Mouse (Mus musculus) stomach, adult 2 months (tissue): ENCODE measurements around the gene Cd2bp2. TPM values are rescaled to one million over a fixed set of nuclear protein-coding genes. Genes with fewer than 3 reads are reported as not detected.

Experiments used
- polyA plus RNA-seq: library from polyadenylated mRNA; depleted of rRNA; stranded (reverse); fragments of >200 nt; gene quantifications from 2 replicates; pipeline ENCODE4 v1.2.3, GENCODE M21; 2012; rRNA removed

Cd2bp2 gene
- 5.5 and 6.6 TPM in 2 replicates for polyA plus RNA-seq

GRCm38 (mm10) chr7:127195544-127196295 is at the start of gene Cd2bp2:
TSS of gene Cd2bp2 (minus strand) at chr7:127196050.

GRCm38 (mm10) chr7:127243870-127244657 is 48.2 kb upstream of the Cd2bp2 start, which contains the start of gene Zfp771:
TSS of gene Zfp771 (plus strand) at chr7:127244274.

GRCm38 (mm10) chr7:127232622-127233367 is 36.9 kb upstream of the Cd2bp2 start, which contains the start of the genes Zfp553 and Sept1:
TSS of gene Zfp553 (plus strand) at chr7:127233061.
TSS of gene Sept1 (minus strand) at chr7:127233130.

DNA sequence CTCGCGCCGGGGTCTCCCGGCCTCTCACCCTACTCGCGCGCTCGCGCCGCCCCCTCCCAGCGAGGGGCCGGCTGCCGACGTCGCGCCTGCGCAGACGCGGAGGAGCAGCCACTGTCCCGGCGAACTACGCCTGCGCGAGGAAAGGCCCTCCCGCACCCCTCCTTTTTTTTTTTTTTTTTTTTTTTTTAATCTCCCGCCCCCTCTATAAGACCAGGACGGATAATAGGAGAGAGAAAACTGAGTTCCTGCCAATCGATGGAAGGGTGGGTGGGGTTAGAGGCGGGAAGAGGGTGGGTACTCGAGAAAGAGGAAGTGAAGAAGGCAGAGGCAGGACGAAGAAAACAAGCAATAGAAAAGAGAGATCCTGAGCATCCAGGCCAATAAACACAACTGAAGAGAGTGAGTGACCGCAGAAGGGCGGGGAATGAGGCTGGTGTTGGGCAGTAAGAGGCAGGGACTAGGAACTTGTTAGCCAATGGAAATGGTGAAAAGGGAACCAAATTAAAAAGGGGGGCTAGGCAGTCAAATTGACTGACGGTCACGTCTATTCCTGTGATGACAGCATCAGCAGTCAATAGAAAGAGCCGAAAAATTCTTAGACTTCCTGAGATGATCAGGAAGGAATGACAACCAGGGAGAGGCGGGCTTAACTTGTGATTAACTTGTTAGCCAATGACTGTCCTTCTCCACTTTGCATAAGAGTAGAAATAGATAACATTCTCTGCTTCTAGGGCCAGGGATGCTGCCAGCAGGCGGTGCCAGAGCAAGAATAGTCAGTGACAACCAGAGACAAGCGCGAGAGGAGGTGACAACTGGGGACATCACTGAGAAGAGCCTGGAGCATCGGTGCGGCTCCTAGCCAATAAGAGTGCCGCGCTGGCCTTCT is 12.9 kb upstream of the Cd2bp2 start, which contains the start of gene Mylpf:
Mylpf (plus strand) TSS at position 338 of the 886 bp plus-strand sequence.

DNA sequence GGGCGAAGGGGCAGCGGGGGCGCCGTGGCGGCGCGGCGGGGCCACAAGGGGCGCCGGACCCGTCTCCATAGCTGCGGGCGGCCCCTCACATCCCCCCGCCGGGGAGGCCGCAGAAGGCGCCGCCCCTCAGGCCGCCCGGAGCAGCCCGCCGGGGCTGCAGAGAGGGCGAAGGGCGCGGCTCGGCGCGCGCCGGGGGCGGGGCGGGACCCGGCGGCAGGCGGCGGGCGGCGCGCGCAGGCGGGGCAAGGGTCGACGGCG is 12.4 kb upstream of the Cd2bp2 start, which contains the start of gene Tbc1d10b:
Tbc1d10b (minus strand) TSS at position 174 of the 258 bp plus-strand sequence.

Other genes starting within 250 kb of the Cd2bp2 start
- gene Asphd1, start 246.5 kb downstream of the Cd2bp2 start, polyA plus RNA-seq = 0.21 and 0.94 TPM in 2 replicates
- gene Sez6l2, start 245.5 kb downstream of the Cd2bp2 start, polyA plus RNA-seq = 1.9 and 2.3 TPM in 2 replicates
- 150 and 159 TPM in 2 replicates for gene Cdipt, start 220.1 kb downstream of the Cd2bp2 start, polyA plus RNA-seq
- gene Cdiptos, start 220.0 kb downstream of the Cd2bp2 start, polyA plus RNA-seq = 0.08 TPM in 1 of 2 replicates, not detected in the other
- gene Mvp, start 181.4 kb downstream of the Cd2bp2 start, polyA plus RNA-seq = 67.5 and 90.5 TPM in 2 replicates
- 0.94 TPM in 1 of 2 replicates, not detected in the other for gene Pagr1b, start 179.6 kb downstream of the Cd2bp2 start, polyA plus RNA-seq
- 8.5 TPM in 1 of 2 replicates, not detected in the other for gene Pagr1a, start 178.7 kb downstream of the Cd2bp2 start, polyA plus RNA-seq
- 1.6 and 8.9 TPM in 2 replicates for gene Gm42742, start 175.0 kb downstream of the Cd2bp2 start, polyA plus RNA-seq
- 2.3 and 4.8 TPM in 2 replicates for gene Prrt2, start 174.8 kb downstream of the Cd2bp2 start, polyA plus RNA-seq
- 76.8 and 314 TPM in 2 replicates for gene Maz, start 169.0 kb downstream of the Cd2bp2 start, polyA plus RNA-seq
- gene Kif22, start 153.6 kb downstream of the Cd2bp2 start, polyA plus RNA-seq = 1.9 and 2.3 TPM in 2 replicates
- 23.7 and 38.0 TPM in 2 replicates for gene Zg16, start 108.7 kb downstream of the Cd2bp2 start, polyA plus RNA-seq
- 13.6 and 14.9 TPM in 2 replicates for gene AI467606, start 104.7 kb downstream of the Cd2bp2 start, polyA plus RNA-seq
- 0.27 and 0.47 TPM in 2 replicates for gene Qprt, start 73.8 kb downstream of the Cd2bp2 start, polyA plus RNA-seq
- 0.67 and 0.77 TPM in 2 replicates for gene Spn, start 58.2 kb downstream of the Cd2bp2 start, polyA plus RNA-seq
- gene Tbc1d10b, start 12.4 kb upstream of the Cd2bp2 start, polyA plus RNA-seq = 20.0 and 23.0 TPM in 2 replicates
- gene Mylpf, start 12.8 kb upstream of the Cd2bp2 start, polyA plus RNA-seq = 11.3 and 23.7 TPM in 2 replicates
- gene Zfp553, start 37.0 kb upstream of the Cd2bp2 start, polyA plus RNA-seq = 5.6 and 6.3 TPM in 2 replicates
- 4.9 and 7.9 TPM in 2 replicates for gene Sept1, start 37.1 kb upstream of the Cd2bp2 start, polyA plus RNA-seq
- gene Zfp771, start 48.2 kb upstream of the Cd2bp2 start, polyA plus RNA-seq = 57.0 and 157 TPM in 2 replicates
- gene Dctpp1, start 64.7 kb upstream of the Cd2bp2 start, polyA plus RNA-seq = 31.4 and 39.4 TPM in 2 replicates
- 9.4 and 16.9 TPM in 2 replicates for gene Sephs2, start 78.0 kb upstream of the Cd2bp2 start, polyA plus RNA-seq
- 1.0 and 1.3 TPM in 2 replicates for gene Itgal, start 100.2 kb upstream of the Cd2bp2 start, polyA plus RNA-seq
- 18.3 and 25.5 TPM in 2 replicates for gene Zfp768, start 149.5 kb upstream of the Cd2bp2 start, polyA plus RNA-seq
- gene Zfp747, start 180.0 kb upstream of the Cd2bp2 start, polyA plus RNA-seq = 3.3 and 4.0 TPM in 2 replicates
- gene 9130019O22Rik, start 191.1 kb upstream of the Cd2bp2 start, polyA plus RNA-seq = 1.2 and 1.4 TPM in 2 replicates
- 2.8 and 3.5 TPM in 2 replicates for gene E430018J23Rik, start 197.6 kb upstream of the Cd2bp2 start, polyA plus RNA-seq
- 2.2 and 2.6 TPM in 2 replicates for gene Zfp764, start 210.8 kb upstream of the Cd2bp2 start, polyA plus RNA-seq
- gene Zfp688, start 226.0 kb upstream of the Cd2bp2 start, polyA plus RNA-seq = 14.0 and 16.3 TPM in 2 replicates